Mouse (Mus musculus) heart, embryonic 15.5 days (tissue): ENCODE measurements around the gene Pear1. TPM values are rescaled to one million over a fixed set of nuclear protein-coding genes. Genes with fewer than 3 reads are reported as not detected.
A peak's percentile ranks its signal among the peaks of the same experiment; 100 is the strongest.

Source experiments
- ATAC-seq: fragments of 200-750 bp; cut with Nextera tagmentation; replicated peaks from 2 replicates; pipeline ENCODE4 v1.8.0; 2017; ENCODE audit warnings: low read depth, moderate TSS enrichment; ENCODE audit not compliant: insufficient number of reproducible peaks, insufficient read depth, low FRiP score
- H3K27ac ChIP-seq: fragments of 300-500 bp; sonication (generic); 2 replicates; pipeline ENCODE4 v1.5.1; 2015; ENCODE audit warnings: mild to moderate bottlenecking, inconsistent platforms
- H3K27me3 ChIP-seq: fragments of 300-500 bp; sonication (generic); 2 replicates; pipeline ENCODE4 v1.6.1; 2015; ENCODE audit warnings: inconsistent platforms
- H3K36me3 ChIP-seq: fragments of 300-500 bp; sonication (generic); 2 replicates; pipeline ENCODE4 v1.6.1; 2015; ENCODE audit warnings: mild to moderate bottlenecking, inconsistent platforms
- H3K4me1 ChIP-seq: fragments of 300-500 bp; sonication (generic); replicated peaks from 2 replicates; pipeline ENCODE4 v1.6.1; 2015; ENCODE audit warnings: inconsistent platforms
- H3K4me2 ChIP-seq: fragments of 300-500 bp; sonication (generic); 2 replicates; pipeline ENCODE4 v1.6.1; 2015; ENCODE audit warnings: inconsistent platforms, mild to moderate bottlenecking, moderate library complexity
- H3K4me3 ChIP-seq: fragments of 300-500 bp; sonication (generic); 2 replicates; pipeline ENCODE4 v1.5.1; 2015; ENCODE audit warnings: mild to moderate bottlenecking, inconsistent platforms
- H3K9ac ChIP-seq: fragments of 300-500 bp; sonication (generic); 2 replicates; pipeline ENCODE4 v1.6.1; 2015; ENCODE audit warnings: mild to moderate bottlenecking, inconsistent platforms
- H3K9me3 ChIP-seq: fragments of 300-500 bp; sonication (generic); replicated peaks from 2 replicates; pipeline ENCODE4 v1.6.1; 2016; ENCODE audit warnings: inconsistent platforms
- WGBS: fragments of 180-500 bp; shearing (Covaris S2); methylation state at CpG from one replicate; pipeline ENCODE4 v1.1.7; 2015; ENCODE audit warnings: mixed read lengths; 5-methylcytosine and 5-hydroxymethylcytosine counted together
- polyA plus RNA-seq: library from polyadenylated mRNA; unstranded; fragments of >200 nt; fragmentation: Nextera tagmentation; extraction: Ambion mirVana; gene quantifications from 2 replicates; pipeline ENCODE4 v1.2.1, GENCODE M21; 2015

The Pear1 gene
- polyA plus RNA-seq, 1 experiment from 2014 or later = 17.4 TPM

- no peak for ATAC-seq
- Histone ChIP-seq H3K9ac (no peak overlapping the region), H3K27ac (no peak overlapping the region), H3K27me3 (peaks cover 7% of the 10 kb centered on the region; the same call in 1 of the 2 replicates), H3K36me3 (peaks cover 5% of the 10 kb centered on the region; the same call in 1 of the 2 replicates), H3K4me3 (no peak overlapping the region), H3K4me1 (peaks cover 19% of the 10 kb centered on the region), H3K4me2 (no peak overlapping the region), H3K9me3 (no peaks in the 10 kb centered on the region)
- WGBS = 15% methylated on average over 5 of the region's 5 CpGs
Measured at GRCm38 (mm10) chr3:87749036-87749435, 75.1 kb downstream of the Pear1 start.

DNA sequence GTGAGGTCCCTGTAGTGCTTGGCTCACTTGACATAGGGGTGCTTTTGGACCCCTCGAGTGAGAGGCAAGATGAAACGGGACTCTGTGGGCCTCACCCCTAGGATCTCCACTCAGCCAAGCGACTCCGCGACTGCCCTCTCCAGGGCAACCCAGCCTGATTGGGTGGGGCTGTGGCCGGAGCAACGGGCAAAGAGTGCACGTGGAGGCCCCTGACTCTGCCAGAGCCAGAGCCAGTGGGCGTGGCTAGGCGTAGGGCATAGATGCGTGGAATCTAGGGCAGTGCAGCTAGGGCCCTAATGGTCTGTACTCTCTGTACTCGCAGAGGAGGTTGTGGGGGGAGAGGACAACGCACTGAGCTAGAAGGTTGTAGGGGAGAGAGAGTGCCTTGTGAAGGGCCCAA, 75.7 kb downstream of the Pear1 start, which contains the start of gene Lrrc71:
TSS of gene Lrrc71 (minus strand) at position 195 of the 400 bp plus-strand sequence.
- Histone ChIP-seq H3K9me3 (no peaks in the 10 kb centered on the region), H3K4me3 (no peak within 1 kb of the TSS), H3K27ac (no peak within 1 kb of the TSS), H3K4me1 (peaks cover 19% of the 10 kb centered on the region), H3K4me2 (no peak within 1 kb of the TSS), H3K27me3 (peaks cover 6% of the 10 kb centered on the region; the same call in 1 of the 2 replicates), H3K9ac (no peak within 1 kb of the TSS), H3K36me3 (peaks cover 5% of the 10 kb centered on the region; the same call in 1 of the 2 replicates)
- 36% methylated on average over 13 of the region's 13 CpGs for WGBS
- no peak for ATAC-seq

DNA sequence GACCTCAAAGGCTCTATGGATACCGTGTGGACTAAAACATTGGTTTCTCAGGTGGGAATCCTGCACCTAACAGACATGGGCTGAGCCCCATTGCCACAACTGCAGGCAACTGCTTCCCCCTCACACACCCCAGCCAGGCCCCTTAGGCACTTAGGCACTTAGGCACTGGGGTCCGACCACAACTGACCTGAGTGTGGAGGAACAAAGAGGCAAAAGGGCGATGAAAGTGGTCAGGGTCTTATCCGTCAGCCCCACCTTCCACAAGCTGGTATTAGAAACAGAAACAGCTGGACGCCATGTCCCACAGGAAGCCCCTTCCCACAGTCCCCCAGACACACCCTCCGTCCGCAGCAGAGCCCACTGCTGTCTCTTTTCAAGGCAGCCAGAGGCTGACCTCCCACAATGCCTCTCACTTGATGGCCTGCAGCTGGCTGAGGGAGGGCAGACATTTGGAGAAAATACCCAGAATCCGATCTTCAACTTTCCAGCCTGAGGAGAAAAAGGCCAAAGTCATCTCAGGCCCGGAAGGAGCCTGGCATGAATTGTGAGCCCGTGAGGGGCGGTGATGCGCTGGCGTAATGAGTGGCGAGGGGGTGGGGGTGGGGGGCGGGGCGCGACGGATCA, 79.0 kb downstream of the Pear1 start:
- no peak overlapping the region for H3K27ac ChIP-seq
- H3K4me3 ChIP-seq = peak overlapping the region; percentile 6
- H3K27me3 ChIP-seq = peaks cover 6% of the 10 kb centered on the region; the same call in 1 of the 2 replicates
- no peaks in the 10 kb centered on the region for H3K9me3 ChIP-seq
- no peak overlapping the region for H3K9ac ChIP-seq
- ATAC-seq = no peak
- WGBS = 32% methylated on average over 18 of the region's 18 CpGs
- H3K36me3 ChIP-seq = no peaks in the 10 kb centered on the region
- peak overlapping the region; percentile 50 for H3K4me2 ChIP-seq
- peaks cover 19% of the 10 kb centered on the region for H3K4me1 ChIP-seq

DNA sequence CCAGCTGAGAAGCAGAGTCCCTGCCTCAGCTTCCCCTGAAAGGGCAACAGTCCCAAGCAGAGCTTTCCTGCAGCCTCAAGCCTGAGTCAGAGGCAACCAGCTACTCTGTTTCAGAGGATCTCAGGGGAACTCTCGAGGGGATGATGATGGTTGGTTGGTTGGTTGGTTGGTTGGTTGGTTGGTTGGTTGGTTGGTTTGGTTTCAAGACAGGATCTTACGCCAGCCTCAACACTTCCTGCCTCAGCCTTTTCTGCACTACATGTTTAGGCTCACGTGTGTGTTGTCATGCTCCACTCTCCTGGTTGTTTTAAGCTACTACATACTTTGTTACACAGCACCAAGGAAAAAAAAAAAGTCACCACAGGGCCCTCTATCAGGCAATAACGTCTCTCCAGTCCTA, 80.2 kb downstream of the Pear1 start:
- peaks cover 6% of the 10 kb centered on the region; the same call in 1 of the 2 replicates for H3K27me3 ChIP-seq
- H3K4me1 ChIP-seq = peaks cover 16% of the 10 kb centered on the region
- H3K4me3 ChIP-seq = no peak overlapping the region
- H3K27ac ChIP-seq = no peak overlapping the region
- 83% methylated on average over 4 of the region's 4 CpGs for WGBS
- H3K9ac ChIP-seq = no peak overlapping the region
- no peaks in the 10 kb centered on the region for H3K36me3 ChIP-seq
- no peak overlapping the region for H3K4me2 ChIP-seq
- ATAC-seq = no peak
- no peaks in the 10 kb centered on the region for H3K9me3 ChIP-seq

GRCm38 (mm10) chr3:87742735-87743134, 81.4 kb downstream of the Pear1 start:
- Histone ChIP-seq H3K4me2 (no peak overlapping the region), H3K36me3 (peaks cover 7% of the 10 kb centered on the region; the same call in 1 of the 2 replicates), H3K27ac (no peak overlapping the region), H3K27me3 (0 out of 2 replicates have a peak, but pooled peaks cover 3% of the 10 kb centered on the region), H3K4me3 (no peak overlapping the region), H3K9ac (no peak overlapping the region), H3K9me3 (no peaks in the 10 kb centered on the region), H3K4me1 (peaks cover 8% of the 10 kb centered on the region)
- ATAC-seq = no peak
- 80% methylated on average over 16 of the region's 16 CpGs for WGBS

- no peak overlapping the region for H3K4me2 ChIP-seq
- 74% methylated on average over 3 of the region's 3 CpGs for WGBS
- no peak overlapping the region for H3K27ac ChIP-seq
- no peak for ATAC-seq
- peaks cover 13% of the 10 kb centered on the region; the same call in 1 of the 2 replicates for H3K36me3 ChIP-seq
- H3K9me3 ChIP-seq = no peaks in the 10 kb centered on the region
- H3K4me3 ChIP-seq = no peak overlapping the region
- H3K4me1 ChIP-seq = peaks cover 8% of the 10 kb centered on the region
- no peak overlapping the region for H3K9ac ChIP-seq
- 0 out of 2 replicates have a peak, but pooled peaks cover under 1% of the 10 kb centered on the region for H3K27me3 ChIP-seq
Measured at GRCm38 (mm10) chr3:87742013-87742412, 82.1 kb downstream of the Pear1 start.

- ATAC-seq = no peak
- H3K4me2 ChIP-seq = no peak overlapping the region
- H3K4me1 ChIP-seq = no peaks in the 10 kb centered on the region
- H3K9ac ChIP-seq = no peak overlapping the region
- H3K36me3 ChIP-seq = peaks cover 34% of the 10 kb centered on the region; the same call in 1 of the 2 replicates
- 86% methylated on average over 5 of the region's 5 CpGs for WGBS
- H3K27ac ChIP-seq = no peak overlapping the region
- no peaks in the 10 kb centered on the region for H3K27me3 ChIP-seq
- no peak overlapping the region for H3K4me3 ChIP-seq
- no peaks in the 10 kb centered on the region for H3K9me3 ChIP-seq
Measured at GRCm38 (mm10) chr3:87738906-87739305, 85.2 kb downstream of the Pear1 start.

- peaks cover 59% of the 10 kb centered on the region; the same call in 1 of the 2 replicates for H3K36me3 ChIP-seq
- 78% methylated on average over 9 of the region's 9 CpGs for WGBS
- no peak overlapping the region for H3K4me2 ChIP-seq
Measured at GRCm38 (mm10) chr3:87735335-87735734, 88.8 kb downstream of the Pear1 start.

DNA sequence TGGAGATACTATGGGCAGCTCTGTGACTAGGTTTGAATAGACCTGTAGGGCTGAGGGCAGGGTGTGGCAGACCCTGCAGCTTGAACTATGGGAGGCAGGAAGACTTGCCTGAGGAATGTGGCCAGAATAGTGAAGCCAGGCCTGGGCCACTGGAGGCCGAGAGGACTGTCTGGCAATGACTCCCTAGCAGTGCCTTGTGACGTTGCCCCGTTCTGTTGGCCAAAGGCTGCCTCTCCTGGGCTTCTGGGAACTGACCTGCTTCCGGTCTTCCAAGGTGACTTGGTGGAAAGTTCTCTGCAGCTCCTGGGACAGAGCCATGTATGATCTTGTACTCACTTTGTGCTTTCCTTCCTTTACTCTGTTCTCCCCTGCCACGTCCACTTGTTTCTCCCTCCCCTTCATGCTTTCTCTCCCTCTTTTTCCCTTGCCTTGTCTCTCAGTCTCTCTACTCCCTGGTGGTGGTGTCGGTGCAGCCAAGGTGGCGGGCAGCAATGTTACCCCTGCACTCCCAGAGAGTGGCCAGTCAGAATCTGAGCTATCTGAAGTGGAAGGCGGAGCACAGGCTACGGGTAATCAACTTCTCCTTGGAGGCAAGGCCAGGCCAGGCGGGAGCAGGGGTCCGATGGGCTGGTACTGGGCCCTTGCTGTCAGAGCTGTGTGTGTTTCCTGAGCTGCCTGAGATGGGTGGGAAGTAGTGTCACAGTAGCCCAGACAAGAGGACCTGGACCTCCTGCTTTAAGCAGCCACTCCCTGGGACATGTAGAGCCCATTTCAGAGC, 89.9 kb downstream of the Pear1 start:
- no peak for ATAC-seq
- H3K27me3 ChIP-seq = no peaks in the 10 kb centered on the region

More at GRCm38 (mm10) chr3:87735335-87735734, 88.8 kb downstream of the Pear1 start:
- H3K27me3 ChIP-seq = no peaks in the 10 kb centered on the region
- ATAC-seq = no peak
- H3K4me1 ChIP-seq = no peaks in the 10 kb centered on the region
- no peak overlapping the region for H3K27ac ChIP-seq
- no peaks in the 10 kb centered on the region for H3K9me3 ChIP-seq
- no peak overlapping the region for H3K4me3 ChIP-seq
- H3K9ac ChIP-seq = no peak overlapping the region

DNA sequence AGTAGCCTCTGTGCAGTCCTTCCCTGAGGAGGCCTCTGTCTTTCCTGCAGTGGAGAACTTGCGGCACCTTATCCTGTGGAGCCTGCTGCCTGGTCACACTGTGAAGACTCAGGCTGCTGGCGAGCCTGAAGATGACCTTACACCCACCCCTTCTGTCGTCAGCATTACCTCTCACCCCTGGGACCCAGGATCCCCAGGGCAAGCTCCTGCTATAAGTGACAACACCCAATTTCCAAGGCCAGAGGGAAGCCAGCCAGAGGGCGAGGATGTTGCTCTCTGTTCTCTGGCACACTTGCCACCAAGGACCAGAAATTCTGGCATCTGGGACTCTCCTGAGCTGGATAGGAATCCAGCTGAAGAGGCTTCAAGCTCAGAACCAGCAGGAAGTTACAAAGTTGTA, 91.0 kb downstream of the Pear1 start:
- WGBS = 72% methylated on average over 4 of the region's 4 CpGs
- H3K9me3 ChIP-seq = no peaks in the 10 kb centered on the region
- ATAC-seq = no peak
- H3K4me2 ChIP-seq = no peak overlapping the region
- H3K36me3 ChIP-seq = peaks cover 70% of the 10 kb centered on the region; the same call in 1 of the 2 replicates
- no peak overlapping the region for H3K9ac ChIP-seq
- H3K4me1 ChIP-seq = no peaks in the 10 kb centered on the region
- no peak overlapping the region for H3K4me3 ChIP-seq
- H3K27ac ChIP-seq = no peak overlapping the region
- no peaks in the 10 kb centered on the region for H3K27me3 ChIP-seq

More for the DNA sequence above, 89.9 kb downstream of the Pear1 start:
- no peaks in the 10 kb centered on the region for H3K4me1 ChIP-seq
- H3K36me3 ChIP-seq = peaks cover 68% of the 10 kb centered on the region; the same call in 1 of the 2 replicates
- 68% methylated on average over 11 of the region's 11 CpGs for WGBS
- no peaks in the 10 kb centered on the region for H3K9me3 ChIP-seq
- no peak overlapping the region for H3K9ac ChIP-seq
- no peak overlapping the region for H3K27ac ChIP-seq
- H3K4me2 ChIP-seq = no peak overlapping the region
- H3K4me3 ChIP-seq = no peak overlapping the region

- H3K4me1 ChIP-seq = no peaks in the 10 kb centered on the region
- H3K4me2 ChIP-seq = no peak overlapping the region
- H3K4me3 ChIP-seq = no peak overlapping the region
- no peak overlapping the region for H3K27ac ChIP-seq
- 85% methylated on average over 6 of the region's 6 CpGs for WGBS
- peaks cover 79% of the 10 kb centered on the region for H3K36me3 ChIP-seq
- H3K9me3 ChIP-seq = no peaks in the 10 kb centered on the region
- no peak overlapping the region for H3K9ac ChIP-seq
- no peak for ATAC-seq
- no peaks in the 10 kb centered on the region for H3K27me3 ChIP-seq
Measured at GRCm38 (mm10) chr3:87728696-87729095, 95.4 kb downstream of the Pear1 start.
